Mouse (Mus musculus) left cerebral cortex, adult 8-10 months (tissue): ENCODE results near the gene Sh3bgrl. TPM values are rescaled to one million over a fixed set of nuclear protein-coding genes. Genes with fewer than 3 reads are reported as not detected.

Experiments
- DNase-seq, 2 experiments: peaks; one replicate each; pipeline ENCODE4 v3.0.0; 2022; ENCODE audit warnings: low spot score in 2 of 2
- total RNA-seq, 4 experiments: library from RNA; stranded (reverse); gene quantifications; 2 replicates each; pipeline ENCODE4 v1.2.4; 2022

Sh3bgrl gene
- total RNA-seq, 4 experiments from 2014 or later = 53.2 to 81.8 (median 63.8) TPM

- DNase-seq = no peak
Measured at GRCm38 (mm10) chrX:109238163-109238562, 143.0 kb downstream of the Sh3bgrl start.

Other genes starting within 250 kb of the Sh3bgrl start
- gene Hmgn5, start 82.0 kb upstream of the Sh3bgrl start, total RNA-seq = 1 to 10 TPM; 3.9 to 5.2 (median 4.4) TPM
- not detected for gene Gm6377, start 101.4 kb downstream of the Sh3bgrl start, total RNA-seq